Mouse (Mus musculus) midbrain, embryonic 10.5 days (tissue): ENCODE measurements around the gene Pum1. TPM values are rescaled to one million over a fixed set of nuclear protein-coding genes. Genes with fewer than 3 reads are reported as not detected.
"Not testable (repeated sequence)": the region's sequence is repeated elsewhere in the genome, so short reads cannot be mapped to it uniquely, and the experiment has no call there.

Experiments used
- DNase-seq: peaks from one replicate; pipeline ENCODE4 v3.0.0-alpha.2; 2017; ENCODE audit warnings: low spot score
- H3K27ac ChIP-seq: fragments of 300-500 bp; sonication (generic); replicated peaks from 2 replicates; pipeline ENCODE4 v1.5.1; 2016; ENCODE audit warnings: mild to moderate bottlenecking
- H3K27me3 ChIP-seq: fragments of 300-500 bp; sonication (generic); 2 replicates; pipeline ENCODE4 v1.6.1; 2016; ENCODE audit warnings: low read depth, mild to moderate bottlenecking; ENCODE audit not compliant: poor library complexity, severe bottlenecking
- H3K36me3 ChIP-seq: fragments of 300-500 bp; sonication (generic); 2 replicates; pipeline ENCODE4 v1.6.1; 2016; ENCODE audit warnings: mild to moderate bottlenecking, moderate library complexity
- H3K4me1 ChIP-seq: fragments of 300-500 bp; sonication (generic); 2 replicates; pipeline ENCODE4 v1.6.1; 2016
- H3K4me3 ChIP-seq: fragments of 300-500 bp; sonication (generic); 2 replicates; pipeline ENCODE4 v1.5.1; 2016; ENCODE audit warnings: mild to moderate bottlenecking, moderate library complexity
- H3K9me3 ChIP-seq: fragments of 300-500 bp; sonication (generic); replicated peaks from 2 replicates; pipeline ENCODE4 v1.6.1; 2016; ENCODE audit warnings: mild to moderate bottlenecking
- WGBS: fragments of 180-500 bp; shearing (Covaris S2); methylation state at CpG from one replicate; pipeline ENCODE4 v1.1.7; 2016; 5-methylcytosine and 5-hydroxymethylcytosine counted together
- polyA plus RNA-seq: library from polyadenylated mRNA; unstranded; fragments of >200 nt; fragmentation: Nextera tagmentation; extraction: Ambion mirVana; gene quantifications from 2 replicates; pipeline ENCODE4 v1.2.1, GENCODE M21; 2016

The Pum1 gene
- polyA plus RNA-seq, 1 experiment from 2014 or later = 117 TPM

DNA sequence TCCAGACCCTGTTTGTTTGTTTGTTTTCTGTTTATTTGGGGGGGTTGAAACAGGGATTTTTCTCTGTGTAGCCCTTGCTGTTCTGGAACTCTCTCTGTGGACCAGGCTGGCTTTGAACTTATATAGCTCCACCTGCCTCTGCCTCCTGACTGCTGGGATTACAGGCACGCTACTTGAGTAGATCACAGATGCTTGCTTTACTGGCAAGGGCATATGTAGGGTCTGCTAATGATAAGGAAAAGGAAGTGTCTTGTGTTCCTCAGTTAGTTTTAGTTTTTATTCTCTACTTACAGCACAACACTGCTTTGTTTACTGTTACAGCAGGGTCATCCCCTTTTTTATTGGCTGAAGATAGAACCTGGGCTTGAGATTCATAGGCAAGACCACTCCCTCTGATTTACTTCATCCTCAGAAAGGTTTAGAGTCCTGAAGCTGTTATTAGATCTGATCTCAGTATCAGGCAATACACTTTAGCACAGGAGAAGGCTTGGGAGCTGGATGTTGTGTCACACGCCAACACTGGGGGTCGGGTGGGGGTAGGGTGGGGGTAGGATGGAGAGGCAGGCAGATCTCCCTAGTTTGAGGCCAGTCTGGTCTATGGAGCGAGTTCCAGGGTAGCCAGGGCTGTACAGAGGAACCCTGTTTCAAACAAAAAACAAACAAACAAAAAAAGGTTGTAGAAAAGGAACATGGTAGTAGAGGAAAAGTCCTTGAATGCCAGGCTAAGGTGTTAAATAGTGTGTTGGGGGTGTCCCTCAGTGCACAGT is 8.1 kb downstream of the Pum1 start:
- no peak for DNase-seq
- WGBS = 97% methylated on average over 4 of the region's 4 CpGs
- H3K36me3 ChIP-seq = peaks cover 89% of the 10 kb centered on the region
- peaks cover 23% of the 10 kb centered on the region for H3K4me1 ChIP-seq
- H3K27ac ChIP-seq = no peak overlapping the region
- H3K9me3 ChIP-seq = no peaks in the 10 kb centered on the region
- no peak overlapping the region for H3K4me3 ChIP-seq
- H3K27me3 ChIP-seq = no peaks in the 10 kb centered on the region

DNA sequence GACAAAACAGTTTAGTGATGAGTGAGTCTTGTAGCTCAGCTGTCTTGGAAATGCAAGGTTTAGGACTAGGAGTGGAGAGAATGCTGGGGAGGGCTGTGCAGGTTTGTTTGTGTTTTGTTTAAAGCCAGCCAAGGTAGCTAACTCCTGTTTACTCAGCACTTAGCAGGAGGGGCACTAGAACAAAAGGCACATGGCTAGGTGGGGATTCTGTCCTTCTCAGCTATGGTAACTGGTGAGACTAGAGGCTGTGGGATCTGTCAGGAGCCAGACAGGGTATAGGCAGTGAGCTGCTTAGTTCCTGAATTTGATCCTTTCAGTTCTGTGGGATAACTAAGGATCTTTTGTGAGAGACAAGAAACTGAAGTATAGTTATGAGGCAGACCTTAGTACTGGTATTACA is 9.0 kb downstream of the Pum1 start:
- no peak for DNase-seq
- no peaks in the 10 kb centered on the region for H3K9me3 ChIP-seq
- H3K4me1 ChIP-seq = peaks cover 19% of the 10 kb centered on the region
- peaks cover 91% of the 10 kb centered on the region for H3K36me3 ChIP-seq
- no peak overlapping the region for H3K4me3 ChIP-seq
- no peak overlapping the region for H3K27ac ChIP-seq
- no peaks in the 10 kb centered on the region for H3K27me3 ChIP-seq

DNA sequence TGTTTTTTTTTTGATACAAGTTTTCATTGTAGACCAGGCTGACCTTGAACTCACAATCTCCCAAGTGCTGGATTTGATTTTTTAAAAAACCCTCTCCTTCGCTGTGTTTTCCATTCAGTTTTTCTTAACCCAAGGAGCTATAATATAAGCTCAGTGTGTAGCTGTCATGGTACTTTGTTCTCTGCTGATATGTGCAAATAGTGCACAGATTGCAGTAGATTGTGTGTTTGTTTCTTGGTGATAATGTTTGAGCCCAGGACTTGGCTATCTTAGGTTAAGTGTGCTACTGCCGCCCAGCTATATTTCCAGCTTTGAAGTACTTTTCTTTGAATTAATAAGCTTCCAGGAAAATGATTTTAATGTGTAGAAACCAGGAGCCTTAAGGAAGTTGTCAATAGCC is 13.6 kb downstream of the Pum1 start:
- no peak for DNase-seq
- WGBS = 98% methylated on average over 2 of the region's 2 CpGs
- H3K9me3 ChIP-seq = no peaks in the 10 kb centered on the region
- no peak overlapping the region for H3K4me3 ChIP-seq
- no peaks in the 10 kb centered on the region for H3K4me1 ChIP-seq
- peaks cover 100% of the 10 kb centered on the region for H3K36me3 ChIP-seq
- no peaks in the 10 kb centered on the region for H3K27me3 ChIP-seq
- H3K27ac ChIP-seq = no peak overlapping the region

DNA sequence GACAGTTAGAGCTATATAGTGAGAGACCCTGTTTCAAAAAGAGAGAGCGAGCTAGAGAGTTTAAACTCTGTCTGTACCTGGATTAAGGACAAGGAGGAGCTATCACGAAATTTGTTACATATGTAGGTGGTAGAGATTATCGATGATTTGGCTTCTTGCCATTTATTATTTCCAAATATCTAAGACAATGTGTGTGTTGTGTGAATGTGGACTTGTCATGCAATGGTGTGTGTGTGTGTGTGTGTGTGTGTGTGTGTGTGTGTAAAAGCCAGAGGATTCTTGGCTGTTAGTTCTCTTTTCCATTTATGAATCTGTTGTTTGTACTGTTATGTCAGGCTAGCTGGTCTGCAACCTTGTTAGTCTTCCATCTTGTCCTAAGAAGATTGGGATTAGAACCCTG is 15.0 kb downstream of the Pum1 start:
- no peak overlapping the region for H3K4me3 ChIP-seq
- no peaks in the 10 kb centered on the region for H3K9me3 ChIP-seq
- H3K4me1 ChIP-seq = no peaks in the 10 kb centered on the region
- peaks cover 99% of the 10 kb centered on the region for H3K36me3 ChIP-seq
- no peaks in the 10 kb centered on the region for H3K27me3 ChIP-seq
- DNase-seq = no peak
- 96% methylated on average over 3 of the region's 3 CpGs for WGBS
- H3K27ac ChIP-seq = no peak overlapping the region

DNA sequence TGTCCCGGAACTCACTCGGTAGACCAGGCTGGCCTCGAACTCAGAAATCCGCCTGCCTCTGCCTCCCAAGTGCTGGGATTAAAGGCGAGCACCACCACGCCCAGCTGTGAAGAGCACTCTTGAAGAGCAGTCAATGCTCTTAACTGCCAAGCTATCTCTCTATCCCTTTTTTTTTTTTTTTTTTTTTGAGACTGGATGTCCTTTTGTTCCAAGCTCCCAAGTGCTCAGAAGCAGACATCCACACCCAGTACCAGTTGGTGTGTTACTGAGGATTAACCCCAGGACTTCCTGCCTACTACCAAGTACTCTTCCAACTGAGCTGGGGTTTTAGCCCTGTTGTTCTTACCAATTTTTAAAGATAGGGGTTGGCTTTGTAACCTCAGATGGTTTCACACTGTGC is 17.6 kb downstream of the Pum1 start:
- DNase-seq = no peak
- H3K4me1 ChIP-seq = no peaks in the 10 kb centered on the region
- H3K4me3 ChIP-seq = no peak overlapping the region
- peaks cover 98% of the 10 kb centered on the region for H3K36me3 ChIP-seq
- H3K9me3 ChIP-seq = no peaks in the 10 kb centered on the region
- H3K27me3 ChIP-seq = no peaks in the 10 kb centered on the region
- no peak overlapping the region for H3K27ac ChIP-seq
- 97% methylated on average over 6 of the region's 6 CpGs for WGBS

DNA sequence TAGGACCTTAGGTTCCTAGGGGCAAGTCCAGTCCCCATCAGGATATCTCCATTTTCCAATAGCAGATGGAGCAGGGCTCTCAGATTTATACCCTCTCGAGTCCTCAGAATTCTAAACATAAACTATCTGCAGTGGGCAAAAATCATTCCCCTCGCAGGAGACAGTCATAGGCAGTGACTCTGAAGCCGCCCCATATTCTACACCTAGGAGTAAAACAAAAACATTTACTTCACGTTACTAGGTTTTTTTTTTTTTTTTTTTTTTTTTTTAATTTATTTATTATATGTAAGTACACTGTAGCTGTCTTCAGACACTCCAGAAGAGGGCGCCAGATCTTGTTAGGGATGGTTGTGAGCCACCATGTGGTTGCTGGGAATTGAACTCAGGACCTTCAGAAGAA is 19.9 kb downstream of the Pum1 start:
- peaks cover 98% of the 10 kb centered on the region for H3K36me3 ChIP-seq
- not testable (repeated sequence) for H3K9me3 ChIP-seq, DNase-seq, H3K27ac ChIP-seq, H3K4me1 ChIP-seq, H3K4me3 ChIP-seq, H3K27me3 ChIP-seq
- WGBS = 89% methylated on average over 5 of the region's 5 CpGs

DNA sequence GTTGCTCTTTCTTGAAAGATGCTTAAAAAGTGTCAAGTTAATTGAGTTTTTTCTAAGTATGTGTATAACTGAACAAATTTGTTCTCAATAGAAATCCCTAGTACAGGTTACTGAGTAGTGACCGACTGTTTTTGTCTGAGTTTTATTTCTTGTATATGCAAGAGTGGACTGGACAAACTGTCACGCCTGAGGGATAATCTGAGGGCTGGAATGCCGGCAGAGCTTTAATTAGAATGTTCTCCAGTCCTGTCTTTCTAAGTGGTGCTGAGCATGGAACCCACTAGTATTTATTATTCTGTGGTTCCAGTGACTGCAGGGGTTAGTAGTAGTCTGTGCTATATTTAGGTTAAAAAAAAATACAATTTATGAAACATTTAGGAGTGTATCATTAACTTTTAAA is 30.8 kb downstream of the Pum1 start:
- Histone ChIP-seq H3K36me3 (peaks cover 82% of the 10 kb centered on the region), H3K4me3 (no peak overlapping the region), H3K27me3 (no peaks in the 10 kb centered on the region), H3K27ac (no peak overlapping the region), H3K9me3 (no peaks in the 10 kb centered on the region), H3K4me1 (no peaks in the 10 kb centered on the region)
- 81% methylated on average over 3 of the region's 3 CpGs for WGBS
- no peak for DNase-seq

DNA sequence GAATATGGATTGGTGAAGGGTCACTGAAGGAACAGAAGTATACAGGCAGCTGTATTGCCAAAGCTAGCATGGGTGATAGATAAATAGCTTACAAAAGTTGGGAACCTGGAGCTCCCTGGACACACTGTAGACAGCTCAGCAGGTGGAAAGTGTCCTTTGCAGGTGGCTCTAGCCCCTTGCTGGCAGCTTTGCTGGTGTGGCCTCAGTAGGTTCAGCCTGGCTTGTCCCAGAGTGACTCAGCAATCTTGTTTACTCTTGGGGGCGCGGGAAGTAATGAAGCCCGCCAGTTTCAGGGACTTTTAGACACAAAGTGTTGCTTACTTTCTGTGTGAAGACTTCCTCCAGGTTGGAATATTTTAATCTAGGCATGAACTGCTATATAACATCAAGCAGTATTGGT is 31.9 kb downstream of the Pum1 start:
- H3K27me3 ChIP-seq = no peaks in the 10 kb centered on the region
- DNase-seq = no peak
- H3K4me3 ChIP-seq = no peak overlapping the region
- H3K36me3 ChIP-seq = peaks cover 77% of the 10 kb centered on the region
- no peaks in the 10 kb centered on the region for H3K9me3 ChIP-seq
- 92% methylated on average over 3 of the region's 3 CpGs for WGBS
- no peak overlapping the region for H3K27ac ChIP-seq
- no peaks in the 10 kb centered on the region for H3K4me1 ChIP-seq

DNA sequence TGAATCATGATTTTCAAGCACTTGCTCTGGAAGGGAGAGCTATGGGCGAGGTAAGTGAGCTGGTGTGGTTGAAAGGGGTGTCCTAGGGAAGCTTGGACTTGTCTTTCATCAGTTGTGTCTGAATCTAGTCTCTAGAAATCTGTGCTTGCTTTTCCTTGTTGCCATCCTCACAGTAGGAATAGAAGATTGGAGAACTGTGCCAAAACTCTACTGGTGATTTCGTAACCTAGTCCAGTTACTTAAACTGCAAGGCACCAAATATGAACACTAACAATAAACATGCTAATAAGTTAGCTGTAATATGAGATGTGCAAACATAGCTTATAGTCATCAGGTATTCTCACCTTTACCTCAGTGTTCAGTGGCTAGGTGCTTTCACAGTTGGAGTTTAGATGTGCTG is 37.9 kb downstream of the Pum1 start:
- Histone ChIP-seq H3K36me3 (peaks cover 81% of the 10 kb centered on the region), H3K27me3 (no peaks in the 10 kb centered on the region), H3K27ac (no peak overlapping the region), H3K4me1 (no peaks in the 10 kb centered on the region), H3K9me3 (no peaks in the 10 kb centered on the region), H3K4me3 (no peak overlapping the region)
- 93% methylated on average over 2 of the region's 2 CpGs for WGBS
- no peak for DNase-seq

DNA sequence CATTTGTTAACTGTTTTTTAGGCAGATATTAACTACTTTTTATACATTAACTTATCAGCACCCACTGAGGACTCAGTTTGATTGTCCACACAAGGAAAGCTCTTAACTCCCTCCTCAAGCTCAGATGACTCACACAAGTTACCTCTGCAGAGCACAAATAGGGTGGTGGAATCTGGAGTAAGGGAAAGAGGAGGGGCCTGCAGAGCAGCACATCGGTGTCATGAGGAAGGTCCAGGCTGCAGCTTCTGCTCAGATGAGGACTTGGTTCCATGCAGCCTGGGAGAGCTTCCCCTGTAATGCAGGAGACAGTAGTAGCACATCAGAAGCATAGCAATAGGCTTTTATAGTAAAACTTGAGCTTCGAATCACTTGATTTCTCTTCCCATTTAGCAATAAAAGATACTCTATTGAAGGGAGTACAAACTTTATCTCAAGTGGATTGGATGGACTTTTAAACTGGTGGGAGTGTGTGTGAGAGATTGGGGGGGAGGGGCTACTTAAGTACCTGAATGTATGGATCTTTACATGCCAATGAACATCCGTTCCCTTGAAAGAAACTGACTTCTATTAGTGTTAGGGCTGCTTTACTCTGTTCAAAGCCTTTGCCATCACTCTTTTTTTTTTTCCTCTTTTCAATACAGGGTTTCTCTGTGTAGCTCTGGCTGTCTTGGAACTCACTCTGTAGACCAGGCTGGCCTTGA is 39.9 kb downstream of the Pum1 start:
- no peak overlapping the region for H3K27ac ChIP-seq
- no peak for DNase-seq
- no peaks in the 10 kb centered on the region for H3K9me3 ChIP-seq
- H3K4me3 ChIP-seq = no peak overlapping the region
- H3K36me3 ChIP-seq = peaks cover 91% of the 10 kb centered on the region
- 95% methylated on average over 3 of the region's 3 CpGs for WGBS
- H3K4me1 ChIP-seq = no peaks in the 10 kb centered on the region
- H3K27me3 ChIP-seq = no peaks in the 10 kb centered on the region

DNA sequence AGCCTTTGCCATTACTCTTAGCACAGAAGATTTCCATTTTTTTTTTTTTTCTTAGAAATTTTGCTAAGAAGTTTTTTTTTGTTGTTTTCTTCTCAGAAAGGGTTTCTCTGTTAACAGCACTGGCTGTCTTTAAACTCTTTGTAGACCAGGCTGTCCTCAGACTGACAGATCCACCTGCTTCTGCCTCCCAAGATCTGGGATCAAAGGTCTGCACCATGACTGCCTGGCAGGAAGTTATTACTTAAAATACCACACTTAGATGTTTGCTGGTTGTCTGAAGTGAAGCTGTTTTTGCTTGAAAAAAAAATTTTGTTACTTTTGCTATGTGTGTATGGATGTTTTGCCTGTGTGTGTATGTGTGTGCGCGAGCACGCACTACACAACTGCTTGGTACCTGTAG is 40.5 kb downstream of the Pum1 start:
- Histone ChIP-seq H3K27ac (no peak overlapping the region), H3K4me1 (peaks cover 4% of the 10 kb centered on the region; the same call in 1 of the 2 replicates), H3K27me3 (no peaks in the 10 kb centered on the region), H3K36me3 (peaks cover 91% of the 10 kb centered on the region), H3K9me3 (no peaks in the 10 kb centered on the region), H3K4me3 (no peak overlapping the region)
- DNase-seq = no peak
- WGBS = 98% methylated on average over 3 of the region's 3 CpGs

DNA sequence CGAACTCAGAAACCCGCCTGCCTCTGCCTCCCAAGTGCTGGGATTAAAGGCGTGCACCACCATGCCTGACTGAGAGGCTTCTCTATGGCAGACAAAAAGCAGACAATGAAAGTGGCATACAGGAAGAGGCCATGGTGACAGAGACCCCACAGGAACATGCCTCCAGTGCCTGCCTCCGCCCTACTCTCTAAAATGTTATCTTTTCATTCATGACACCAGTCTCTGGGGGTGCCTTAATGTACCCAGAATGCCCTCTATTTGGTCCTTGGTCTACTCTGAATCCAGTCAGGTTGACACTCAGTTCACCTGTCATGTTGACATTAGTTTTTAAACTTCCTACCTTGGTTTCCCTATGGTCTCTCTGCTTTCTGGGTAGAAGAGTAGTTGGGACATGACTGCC is 41.5 kb downstream of the Pum1 start:
- 97% methylated on average over 4 of the region's 4 CpGs for WGBS
- H3K9me3 ChIP-seq = no peaks in the 10 kb centered on the region
- H3K4me3 ChIP-seq = no peak overlapping the region
- no peak overlapping the region for H3K27ac ChIP-seq
- no peaks in the 10 kb centered on the region for H3K27me3 ChIP-seq
- peaks cover 95% of the 10 kb centered on the region for H3K36me3 ChIP-seq
- peaks cover 5% of the 10 kb centered on the region; the same call in 1 of the 2 replicates for H3K4me1 ChIP-seq
- no peak for DNase-seq

DNA sequence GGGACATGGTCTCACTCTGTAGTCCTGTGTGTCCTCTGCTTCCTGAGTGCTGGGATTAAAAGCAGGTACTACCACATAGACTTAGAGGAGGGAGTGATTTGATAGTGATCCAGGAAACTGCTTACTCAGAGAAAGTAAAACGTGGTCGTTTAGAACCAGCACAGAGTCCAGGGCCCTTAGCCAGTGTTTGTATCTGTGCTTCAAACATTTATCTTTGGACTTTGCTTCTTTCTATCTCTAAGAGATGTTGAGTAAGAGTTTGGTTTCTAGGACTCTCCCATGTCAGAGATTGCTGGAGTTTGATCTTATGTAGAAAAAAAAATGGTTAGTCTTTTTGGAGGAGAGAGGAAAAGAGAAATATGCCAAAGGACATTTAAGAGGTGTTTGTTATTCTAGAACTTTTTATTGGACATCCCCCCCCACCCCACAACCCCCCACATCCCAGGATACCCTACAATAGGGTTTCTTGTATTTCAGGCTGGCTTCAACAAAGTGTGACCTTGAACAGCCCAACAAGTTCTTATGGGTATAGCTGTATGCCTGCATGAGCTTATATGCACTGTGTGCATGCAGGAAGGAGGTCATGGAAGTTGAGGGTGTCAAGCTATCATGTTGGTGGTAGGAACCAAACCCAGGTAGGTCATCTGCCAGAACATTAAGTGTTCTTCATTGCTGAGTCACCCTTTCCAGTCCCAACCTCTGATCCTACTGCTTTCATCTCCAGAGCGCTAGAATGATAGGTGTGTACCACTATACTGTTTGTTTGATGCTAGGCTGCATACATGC is 43.3 kb downstream of the Pum1 start:
- no peaks in the 10 kb centered on the region for H3K9me3 ChIP-seq
- 92% methylated on average over 3 of the region's 3 CpGs for WGBS
- no peak overlapping the region for H3K4me3 ChIP-seq
- peaks cover 83% of the 10 kb centered on the region for H3K36me3 ChIP-seq
- peaks cover 15% of the 10 kb centered on the region for H3K4me1 ChIP-seq
- DNase-seq = no peak
- H3K27me3 ChIP-seq = no peaks in the 10 kb centered on the region
- H3K27ac ChIP-seq = no peak overlapping the region
